Mouse (Mus musculus) adrenal gland, adult 18-20 months (tissue): ENCODE results near the gene Vav3. TPM values are rescaled to one million over a fixed set of nuclear protein-coding genes. Genes with fewer than 3 reads are reported as not detected.

Source experiments
- DNase-seq, 2 experiments: peaks; one replicate each; pipeline ENCODE4 v3.0.0; 2021 to 2022; ENCODE audit warnings: low spot score in 2 of 2
- long read RNA-seq, 2 experiments: library from polyadenylated mRNA; stranded (forward); transcript quantifications; one replicate each; pipeline ENCODE4 v2.0.0; 2021
- total RNA-seq, 2 experiments: library from RNA; stranded (reverse); gene quantifications; 1 replicate in 1 of 2; 2 replicates in 1 of 2; pipeline ENCODE4 v1.2.3; 2021

Vav3 gene
- 1 to 10 TPM; 4.0 to 6.1 TPM for total RNA-seq
- long read RNA-seq, experiment 1, full-length matches to known transcripts: 2 of 2 reads
- long read RNA-seq, experiment 1, partial matches to known transcripts: 0 of 2 reads
- long read RNA-seq, experiment 1, other reads (novel, unspliced or antisense): 0 of 2 reads
- long read RNA-seq, experiment 2, full-length matches to known transcripts: 1 of 3 reads
- long read RNA-seq, experiment 2, partial matches to known transcripts: 2 of 3 reads
- long read RNA-seq, experiment 2, other reads (novel, unspliced or antisense): 0 of 3 reads

GRCm38 (mm10) chr3:109340274-109341070 lies at the start of gene Vav3:
TSS of gene Vav3 (plus strand) at chr3:109340653.
- peak; percentile 68 for DNase-seq

DNA sequence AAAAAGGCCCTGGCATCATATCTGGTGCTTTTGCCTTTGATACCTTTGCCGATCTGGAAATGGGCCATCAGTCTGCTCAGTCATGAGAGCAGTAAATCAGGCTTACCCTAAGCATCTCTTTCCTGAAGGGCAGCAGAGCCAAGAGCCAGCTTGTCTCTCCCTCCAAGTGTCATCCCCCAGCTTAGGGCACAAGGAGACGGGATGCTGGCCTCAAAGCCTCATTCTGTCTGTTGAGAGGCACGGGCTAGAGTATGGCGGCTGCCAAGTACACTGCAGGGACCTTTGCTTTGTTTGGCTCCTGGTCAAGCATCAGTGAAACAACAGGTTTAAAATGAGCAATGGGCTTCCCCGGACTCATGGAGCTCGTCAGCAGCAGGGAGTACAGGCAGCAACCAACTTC lies 41.6 kb upstream of the Vav3 start:
- DNase-seq: no peak

- DNase-seq: no peak
These were observed 41.0 kb upstream of the Vav3 start for GRCm38 (mm10) chr3:109299303-109300074.

- DNase-seq: no peak
These were observed 38.4 kb upstream of the Vav3 start for GRCm38 (mm10) chr3:109302059-109302458.

- no peak for DNase-seq
These were observed 33.0 kb upstream of the Vav3 start for GRCm38 (mm10) chr3:109307406-109307805.

GRCm38 (mm10) chr3:109308468-109308867 lies 32.0 kb upstream of the Vav3 start:
- no peak for DNase-seq

- no peak for DNase-seq
These were observed 30.9 kb upstream of the Vav3 start for GRCm38 (mm10) chr3:109309317-109310265.

DNA sequence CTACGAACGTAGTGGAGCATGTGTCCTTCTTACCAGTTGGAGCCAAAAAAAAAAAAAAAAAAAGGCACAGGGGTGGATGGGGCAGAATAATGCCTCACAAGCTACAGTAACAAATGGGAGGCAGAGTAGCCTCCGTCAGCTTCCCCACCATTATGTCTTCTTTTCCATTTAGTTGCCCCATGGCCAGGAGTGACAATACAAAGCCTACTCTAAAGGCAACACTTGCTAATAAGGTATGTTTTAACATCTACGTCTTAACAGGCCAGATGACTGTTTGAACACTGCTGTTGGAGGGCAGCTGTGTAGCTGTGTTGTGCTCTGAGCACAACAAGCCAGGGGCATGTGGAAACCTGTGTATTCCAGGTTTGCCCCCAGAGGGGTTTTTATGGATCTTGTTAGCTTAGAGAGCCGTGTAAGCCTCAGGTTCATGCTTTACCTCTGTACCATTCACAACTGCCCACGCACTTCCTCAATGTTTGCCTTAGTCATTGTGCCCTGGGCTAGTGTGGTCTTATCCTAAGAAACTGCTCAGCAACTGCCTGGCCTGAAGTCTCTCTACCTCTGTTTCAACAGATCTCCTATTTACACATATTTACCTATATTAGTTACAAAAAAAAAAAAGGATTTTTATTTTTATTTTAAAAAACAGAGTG lies 29.2 kb upstream of the Vav3 start:
- DNase-seq: no peak

GRCm38 (mm10) chr3:109311875-109312274 lies 28.6 kb upstream of the Vav3 start:
- no peak for DNase-seq

GRCm38 (mm10) chr3:109313501-109313900 lies 27.0 kb upstream of the Vav3 start:
- DNase-seq: no peak

- no peak for DNase-seq
These were observed 18.2 kb upstream of the Vav3 start for GRCm38 (mm10) chr3:109322225-109322624.

- DNase-seq: no peak
These were observed 16.8 kb upstream of the Vav3 start for GRCm38 (mm10) chr3:109323447-109324300.

DNA sequence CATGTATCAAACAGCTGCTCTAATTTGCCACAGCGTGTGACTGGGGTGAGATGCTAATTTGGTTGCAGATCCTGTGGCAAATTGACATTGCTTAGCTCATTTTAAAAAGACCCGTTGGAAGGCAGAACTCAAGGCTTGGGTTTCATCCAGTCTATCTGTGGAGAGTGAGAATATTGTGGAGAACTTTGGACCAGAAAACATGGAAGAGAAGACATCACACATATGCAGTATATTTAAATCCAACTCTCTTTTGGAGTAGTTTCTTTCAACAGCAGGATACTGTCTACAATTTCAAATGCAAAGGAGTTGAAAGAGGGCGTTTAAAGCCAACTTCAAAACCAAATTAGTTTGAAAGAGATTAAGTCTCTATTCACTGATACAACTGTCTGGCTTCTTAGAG lies 13.3 kb upstream of the Vav3 start:
- no peak for DNase-seq

DNA sequence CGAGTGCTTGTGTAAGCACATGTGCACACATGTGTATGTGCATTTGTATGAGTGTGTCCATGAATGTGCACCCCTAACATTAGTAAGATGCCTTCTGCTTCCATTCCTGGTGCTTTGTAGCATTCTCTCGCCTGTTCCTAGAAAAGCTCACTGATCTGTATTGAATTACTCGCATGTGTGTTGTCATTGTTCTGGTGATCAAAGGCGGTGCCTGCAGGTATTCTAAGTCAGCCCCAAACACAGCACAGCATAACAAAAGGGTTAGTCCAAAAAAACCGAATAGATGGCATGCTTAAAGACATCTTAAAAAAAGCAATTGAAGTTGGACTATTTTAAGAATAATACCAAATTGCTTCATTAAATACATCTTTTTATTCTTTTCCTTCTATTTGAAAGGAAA lies 7.7 kb upstream of the Vav3 start:
- no peak for DNase-seq

GRCm38 (mm10) chr3:109335470-109335869 lies 5.0 kb upstream of the Vav3 start:
- no peak for DNase-seq

- no peak for DNase-seq
These were observed 1.2 kb upstream of the Vav3 start for GRCm38 (mm10) chr3:109339290-109339689.

DNA sequence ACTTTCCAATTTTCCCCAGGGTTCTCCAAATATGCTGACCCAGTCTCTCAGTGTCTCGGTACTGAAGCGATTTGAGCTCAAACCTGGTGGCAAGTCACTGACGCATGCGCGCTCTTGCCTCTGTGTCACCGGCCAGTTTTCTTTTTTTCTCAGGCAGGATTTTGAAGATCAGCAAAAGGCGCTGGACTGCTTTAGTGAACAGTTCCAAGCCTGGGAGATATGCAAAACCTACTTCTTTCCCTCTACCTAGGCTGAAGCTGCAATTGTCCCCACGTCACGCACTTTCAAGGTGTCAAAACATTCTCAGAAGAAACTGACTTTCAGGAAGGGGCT lies 546 bp upstream of the Vav3 start:
- DNase-seq: peak; percentile 46 to 48

DNA sequence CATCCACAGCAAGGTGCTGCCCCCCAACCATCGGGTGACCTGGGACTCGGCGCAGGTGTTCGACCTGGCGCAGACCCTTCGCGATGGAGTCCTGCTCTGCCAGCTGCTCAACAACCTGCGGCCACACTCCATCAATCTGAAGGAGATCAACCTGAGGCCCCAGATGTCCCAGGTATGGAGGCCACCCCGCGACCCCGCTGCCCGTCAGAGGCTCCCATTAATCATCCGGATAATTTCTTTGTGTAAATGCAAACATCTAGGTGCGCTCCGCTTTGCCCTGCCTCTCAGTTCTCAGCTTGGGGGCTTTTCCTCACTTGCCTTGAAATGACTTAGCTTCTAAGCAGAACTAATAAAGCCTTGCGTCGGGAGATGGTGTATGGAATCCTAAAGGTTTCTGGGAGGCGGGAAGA lies 623 bp downstream of the Vav3 start:
- no peak for DNase-seq

- DNase-seq: peak in 1 of 2 experiments; percentile 22
These were observed 1.2 kb downstream of the Vav3 start for GRCm38 (mm10) chr3:109341631-109342030.
